Mouse (Mus musculus) liver, postnatal 0 days (tissue): ENCODE results near the gene Dnlz.

Experiments used
- CTCF ChIP-seq: sonication (generic); IDR thresholded peaks from 2 replicates; pipeline ENCODE4 v1.5.1; 2016; ENCODE audit warnings: antibody characterized with exemption, low read depth
- EP300 ChIP-seq: IDR thresholded peaks from 2 replicates; pipeline ENCODE4 v1.6.1; 2016; ENCODE audit warnings: antibody characterized with exemption, low read depth, mild to moderate bottlenecking

DNA sequence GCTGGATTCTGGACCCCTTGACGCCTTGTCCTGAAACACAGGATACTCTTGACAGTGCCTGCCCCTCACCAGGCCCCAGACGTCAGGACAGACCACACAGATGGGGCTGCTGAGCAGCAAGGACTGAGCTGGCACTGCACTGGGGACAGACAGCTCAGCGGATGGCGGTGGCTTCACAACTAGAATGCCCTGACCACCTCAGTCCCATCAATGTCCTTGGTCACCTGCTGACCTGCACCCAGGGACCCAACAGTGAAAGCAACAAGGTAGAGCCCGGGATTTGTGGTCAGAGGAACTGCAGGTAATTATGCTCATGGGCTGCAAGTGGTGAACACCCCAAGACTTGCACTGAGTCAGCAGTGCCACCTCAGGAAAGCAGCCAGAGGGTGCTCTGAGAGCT lies 11.1 kb upstream of the Dnlz start:
- TF ChIP-seq CTCF (no peak), EP300 (no peak)
